Mouse (Mus musculus) E14TG2a.4 (cell line): ENCODE data around the gene Hist2h3c2.
A peak's percentile ranks its signal among the peaks of the same experiment; 100 is the strongest.
"Not testable (repeated sequence)": the region's sequence is repeated elsewhere in the genome, so short reads cannot be mapped to it uniquely, and the experiment has no call there.

ENCODE experiments used
- H3K27me3 ChIP-seq: 2 replicates; pipeline ENCODE4 v1.6.1; 2014; ENCODE audit warnings: low read length, control low read depth; ENCODE audit not compliant: insufficient read depth
- H3K36me3 ChIP-seq: 2 replicates; pipeline ENCODE4 v1.6.1; 2014; ENCODE audit warnings: low read length, control low read depth; ENCODE audit not compliant: insufficient read depth
- H3K4me1 ChIP-seq: replicated peaks from 2 replicates; pipeline ENCODE4 v1.6.1; 2014; ENCODE audit warnings: low read depth, low read length, control low read depth
- H3K4me3 ChIP-seq: replicated peaks from 2 replicates; pipeline ENCODE4 v1.5.1; 2014; ENCODE audit warnings: mild to moderate bottlenecking, low read length
- H3K9me3 ChIP-seq: 2 replicates; pipeline ENCODE4 v1.6.1; 2014; ENCODE audit warnings: low read length, control low read depth
- CTCF ChIP-seq: conservative IDR thresholded peaks from 2 replicates; pipeline ENCODE4 v1.5.1; 2014; ENCODE audit warnings: low read length
- NANOG ChIP-seq: IDR thresholded peaks from 2 replicates; pipeline ENCODE4 v1.6.1; 2014; ENCODE audit warnings: borderline replicate concordance, low read length, mixed read lengths
- POU5F1 ChIP-seq: IDR thresholded peaks from 2 replicates; pipeline ENCODE4 v1.6.1; 2014; ENCODE audit warnings: low read length, borderline replicate concordance

The Hist2h3c2 gene

DNA sequence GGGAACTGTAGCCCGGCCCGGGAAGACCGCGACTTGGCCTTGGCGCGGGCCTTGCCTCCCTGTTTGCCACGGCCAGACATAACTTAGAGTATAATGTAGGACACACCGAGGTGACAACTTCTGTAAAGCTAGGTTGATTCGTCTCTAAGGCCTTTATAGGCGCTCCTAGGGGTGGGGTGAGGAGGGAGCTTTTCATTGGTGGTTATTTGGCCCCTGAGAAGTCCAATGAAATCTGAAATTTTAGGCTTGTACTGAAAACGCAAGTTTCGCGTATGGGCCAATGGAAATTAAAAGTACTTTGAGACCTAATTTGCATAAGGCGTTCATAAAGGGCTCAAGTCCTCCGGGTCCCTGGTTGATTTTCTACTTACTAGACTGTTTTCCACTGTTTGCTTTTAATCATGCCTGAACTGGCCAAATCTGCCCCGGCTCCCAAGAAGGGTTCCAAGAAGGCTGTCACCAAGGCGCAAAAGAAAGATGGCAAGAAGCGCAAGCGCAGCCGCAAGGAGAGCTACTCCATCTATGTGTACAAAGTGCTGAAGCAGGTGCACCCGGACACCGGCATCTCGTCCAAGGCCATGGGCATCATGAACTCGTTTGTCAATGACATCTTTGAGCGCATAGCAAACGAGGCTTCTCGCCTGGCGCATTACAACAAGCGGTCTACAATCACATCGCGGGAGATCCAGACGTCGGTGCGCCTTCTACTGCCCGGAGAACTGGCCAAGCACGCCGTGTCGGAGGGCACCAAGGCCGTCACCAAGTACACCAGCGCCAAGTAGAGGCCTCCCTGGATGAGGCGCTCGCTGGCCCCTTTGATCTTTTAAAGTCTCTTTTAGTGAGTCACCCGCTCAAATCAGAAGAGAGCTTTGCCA lies 17.9 kb downstream of the Hist2h3c2 start, which contains the start of the genes Hist2h2ac and Hist2h2be:
Hist2h2ac (minus strand) TSS at position 116 of the 875 bp plus-strand sequence.
Hist2h2be (plus strand) TSS at position 355 of the 875 bp plus-strand sequence.
- H3K27me3 ChIP-seq: peaks cover 12% of the 10 kb centered on the region; the same call in 1 of the 2 replicates
- H3K36me3 ChIP-seq: no peaks in the 10 kb centered on the region
- peak within 1 kb of the TSS; percentile 84 for H3K4me3 ChIP-seq
- TF ChIP-seq CTCF: no peak
- no peak for TF ChIP-seq NANOG
- no peak for TF ChIP-seq POU5F1
- peaks cover 43% of the 10 kb centered on the region for H3K4me1 ChIP-seq
- no peaks in the 10 kb centered on the region for H3K9me3 ChIP-seq

DNA sequence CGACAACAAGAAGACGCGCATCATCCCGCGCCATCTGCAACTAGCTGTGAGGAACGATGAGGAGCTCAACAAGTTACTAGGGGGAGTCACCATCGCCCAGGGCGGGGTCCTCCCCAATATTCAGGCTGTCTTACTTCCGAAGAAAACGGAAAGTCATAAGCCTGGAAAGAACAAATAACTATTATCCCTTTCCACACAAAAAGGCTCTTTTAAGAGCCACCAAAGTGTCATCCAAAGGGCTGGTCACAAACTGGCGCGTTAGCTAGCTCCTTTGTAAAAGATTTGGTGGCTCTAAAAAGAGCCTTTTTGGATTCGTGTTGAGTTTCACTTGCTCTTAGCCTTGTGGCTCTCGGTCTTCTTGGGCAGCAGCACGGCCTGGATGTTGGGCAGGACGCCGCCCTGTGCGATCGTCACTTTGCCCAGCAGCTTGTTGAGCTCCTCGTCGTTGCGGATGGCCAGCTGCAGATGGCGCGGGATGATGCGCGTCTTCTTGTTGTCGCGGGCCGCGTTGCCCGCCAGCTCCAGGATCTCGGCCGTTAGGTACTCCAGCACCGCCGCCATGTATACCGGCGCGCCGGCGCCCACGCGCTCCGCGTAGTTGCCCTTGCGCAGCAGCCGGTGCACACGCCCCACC lies 18.7 kb downstream of the Hist2h3c2 start:
- Histone ChIP-seq H3K4me1 (peaks cover 37% of the 10 kb centered on the region), H3K27me3 (peaks cover 12% of the 10 kb centered on the region; the same call in 1 of the 2 replicates), H3K4me3 (peak overlapping the region; percentile 84)
- not testable (repeated sequence) for H3K9me3 ChIP-seq, H3K36me3 ChIP-seq

- H3K9me3 ChIP-seq: no peaks in the 10 kb centered on the region
- no peaks in the 10 kb centered on the region for H3K36me3 ChIP-seq
- H3K4me1 ChIP-seq: peaks cover 35% of the 10 kb centered on the region
- peak within 1 kb of the TSS; percentile 84 for H3K4me3 ChIP-seq
- TF ChIP-seq POU5F1: no peak
- TF ChIP-seq NANOG: no peak
- TF ChIP-seq CTCF: no peak
- H3K27me3 ChIP-seq: peaks cover 12% of the 10 kb centered on the region; the same call in 1 of the 2 replicates
Measured at GRCm38 (mm10) chr3:96219661-96220130, 19.2 kb downstream of the Hist2h3c2 start, which contains the start of the genes Bola1 and Hist2h2ab. Gene Bola1 (minus strand): TSS chr3:96219709. Gene Hist2h2ab (plus strand): TSS chr3:96219865.

GRCm38 (mm10) chr3:96219191-96219641 lies 19.7 kb downstream of the Hist2h3c2 start:
- Histone ChIP-seq H3K4me1 (peaks cover 35% of the 10 kb centered on the region), H3K4me3 (peak overlapping the region; percentile 84), H3K36me3 (no peaks in the 10 kb centered on the region), H3K9me3 (no peaks in the 10 kb centered on the region), H3K27me3 (peaks cover 12% of the 10 kb centered on the region; the same call in 1 of the 2 replicates)
- no peak for TF ChIP-seq POU5F1
- no peak for TF ChIP-seq NANOG
- no peak for TF ChIP-seq CTCF

GRCm38 (mm10) chr3:96209242-96209641 lies 29.7 kb downstream of the Hist2h3c2 start:
- Histone ChIP-seq H3K27me3 (peaks cover 15% of the 10 kb centered on the region), H3K9me3 (no peaks in the 10 kb centered on the region), H3K36me3 (no peaks in the 10 kb centered on the region), H3K4me3 (no peak overlapping the region), H3K4me1 (peaks cover 13% of the 10 kb centered on the region)
- TF ChIP-seq CTCF (peak; percentile 55), POU5F1 (no peak)

GRCm38 (mm10) chr3:96207819-96208218 lies 31.1 kb downstream of the Hist2h3c2 start:
- Histone ChIP-seq H3K27me3 (peaks cover 8% of the 10 kb centered on the region; the same call in 1 of the 2 replicates), H3K4me3 (no peak overlapping the region), H3K9me3 (no peaks in the 10 kb centered on the region), H3K36me3 (no peaks in the 10 kb centered on the region), H3K4me1 (peaks cover 13% of the 10 kb centered on the region)
- TF ChIP-seq CTCF (no peak), NANOG (no peak), POU5F1 (no peak)

DNA sequence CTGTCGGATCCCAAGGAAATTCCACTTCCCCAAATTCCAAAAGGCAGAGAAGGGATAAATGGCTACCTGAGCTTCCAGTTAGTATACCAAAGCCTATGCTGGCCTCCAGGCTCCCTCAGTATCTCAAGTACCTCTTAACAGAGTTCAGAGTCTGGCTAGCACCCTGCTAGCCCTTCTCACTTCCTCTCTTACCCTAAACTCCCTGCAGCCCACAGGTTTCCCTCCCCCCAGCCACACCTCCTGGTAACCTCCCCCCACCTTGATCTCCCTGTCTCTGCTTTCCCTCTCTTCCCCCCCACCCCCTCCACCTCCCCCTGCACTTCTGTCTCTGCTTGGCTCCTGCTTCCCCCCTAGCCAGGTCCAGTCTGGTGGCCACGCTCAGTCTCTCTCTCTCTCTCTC lies 39.2 kb downstream of the Hist2h3c2 start:
- Histone ChIP-seq H3K4me1 (peaks cover 34% of the 10 kb centered on the region), H3K9me3 (no peaks in the 10 kb centered on the region), H3K27me3 (peaks cover 8% of the 10 kb centered on the region; the same call in 1 of the 2 replicates), H3K36me3 (no peaks in the 10 kb centered on the region), H3K4me3 (no peak overlapping the region)
- TF ChIP-seq CTCF: no peak
- TF ChIP-seq POU5F1: no peak
- no peak for TF ChIP-seq NANOG

DNA sequence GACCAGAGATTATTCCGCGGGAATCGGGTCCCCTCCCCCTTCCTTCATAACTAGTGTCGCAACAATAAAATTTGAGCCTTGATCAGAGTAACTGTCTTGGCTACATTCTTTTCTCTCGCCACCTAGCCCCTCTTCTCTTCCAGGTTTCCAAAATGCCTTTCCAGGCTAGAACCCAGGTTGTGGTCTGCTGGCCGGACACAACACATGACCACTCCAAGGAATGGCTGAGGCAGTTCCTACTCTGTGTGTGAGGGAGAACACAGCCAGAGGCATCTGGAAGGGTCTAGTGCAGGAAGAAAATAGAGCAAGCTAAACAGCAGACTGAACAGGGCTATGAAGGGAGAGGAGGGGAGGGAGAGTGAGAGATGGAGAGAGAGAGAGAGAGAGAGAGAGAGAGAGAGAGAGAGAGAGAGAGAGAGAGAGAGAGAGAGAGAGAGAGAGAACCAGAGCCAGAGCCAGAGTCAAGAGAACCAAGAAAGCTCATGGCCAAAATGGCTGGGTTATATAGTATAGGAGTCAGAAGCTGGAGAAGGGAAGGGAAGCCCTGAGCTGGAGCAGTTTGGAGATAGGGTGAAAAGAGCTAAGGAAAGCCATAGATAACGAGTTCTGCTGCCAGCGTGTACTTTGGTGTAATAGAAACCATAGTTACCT lies 40.2 kb downstream of the Hist2h3c2 start:
- Histone ChIP-seq H3K4me1 (peaks cover 38% of the 10 kb centered on the region), H3K27me3 (peaks cover 10% of the 10 kb centered on the region; the same call in 1 of the 2 replicates), H3K4me3 (0 out of 2 replicates have a peak overlapping the region, but pooled peaks have one; percentile 26)
- H3K36me3 ChIP-seq, H3K9me3 ChIP-seq: not testable (repeated sequence)
